8 mouse cellular contexts compared by ENCODE assay signal in genomic region chr3:21553159-21553758, GRCm38 (mm10).
DNase-seq lines count a peak whose midpoint lies in the region; ATAC-seq and TF ChIP-seq lines count a peak whose summit lies in the region.

No protein-coding gene starts in this region.

- H3K4me3 ChIP-seq in embryonic facial prominence, embryonic 11.5 days (ENCODE audit: low read depth, low read length), result no peak overlapping the region
- no peak overlapping the region for H3K4me3 ChIP-seq in embryonic facial prominence, embryonic 10.5 days
- H3K4me3 ChIP-seq in hindbrain, embryonic 16.5 days (ENCODE audit: low read length), result no peak overlapping the region
- H3K4me3 ChIP-seq in heart, embryonic 10.5 days, result no peak overlapping the region

- no peaks in the 10 kb centered on the region for H3K4me1 ChIP-seq in embryonic facial prominence, embryonic 11.5 days (ENCODE audit: control insufficient read depth, insufficient read depth, low read length)
- peaks cover 15% of the 10 kb centered on the region for H3K4me1 ChIP-seq in embryonic facial prominence, embryonic 10.5 days
- H3K4me1 ChIP-seq in hindbrain, embryonic 16.5 days (ENCODE audit: control insufficient read depth, insufficient read depth, low read depth, low read length), result peaks cover 12% of the 10 kb centered on the region
- H3K4me1 ChIP-seq in heart, embryonic 10.5 days, result peaks cover 16% of the 10 kb centered on the region; the same call in 1 of the 2 replicates

- H3K36me3 ChIP-seq in embryonic facial prominence, embryonic 11.5 days (replicated peaks; ENCODE audit: control insufficient read depth, insufficient read depth, low read depth, low read length), result no peaks in the 10 kb centered on the region
- no peaks in the 10 kb centered on the region for H3K36me3 ChIP-seq in embryonic facial prominence, embryonic 10.5 days (replicated peaks)
- no peaks in the 10 kb centered on the region for H3K36me3 ChIP-seq in hindbrain, embryonic 16.5 days (ENCODE audit: control insufficient read depth, insufficient read depth, low read length)
- H3K36me3 ChIP-seq in heart, embryonic 10.5 days, result no peaks in the 10 kb centered on the region

- WGBS in embryonic facial prominence, embryonic 11.5 days, result 56% methylated on average over 3 of the region's 3 CpGs
- 71% methylated on average over 3 of the region's 3 CpGs for WGBS in embryonic facial prominence, embryonic 10.5 days
- WGBS in hindbrain, embryonic 16.5 days, result 22% methylated on average over 3 of the region's 3 CpGs
- 60% methylated on average over 3 of the region's 3 CpGs for WGBS in heart, embryonic 10.5 days

- H3K9me3 ChIP-seq in embryonic facial prominence, embryonic 11.5 days (replicated peaks; ENCODE audit: control insufficient read depth, low read length), result no peaks in the 10 kb centered on the region
- H3K9me3 ChIP-seq in embryonic facial prominence, embryonic 10.5 days, result no peaks in the 10 kb centered on the region
- H3K9me3 ChIP-seq in hindbrain, embryonic 16.5 days (ENCODE audit: control insufficient read depth, low read length), result no peaks in the 10 kb centered on the region
- H3K9me3 ChIP-seq in heart, embryonic 10.5 days, result no peaks in the 10 kb centered on the region

- no peak overlapping the region for H3K9ac ChIP-seq in embryonic facial prominence, embryonic 11.5 days (replicated peaks; ENCODE audit: low read length)
- no peak overlapping the region for H3K9ac ChIP-seq in hindbrain, embryonic 16.5 days (ENCODE audit: low read depth, low read length)

- POLR2A ChIA-PET in Patski (lab: Charles Lee), result no interaction called here

- CTCF ChIA-PET in Patski (lab: Charles Lee), result interaction anchor here (1.4 to 2.0 kb wide), 2 partner anchors 10 to 12 kb away, joined by 4 read pairs; no protein-coding TSS in a partner anchor

- H3K27me3 ChIP-seq in embryonic facial prominence, embryonic 11.5 days (ENCODE audit: control insufficient read depth, insufficient read depth, low read length), result no peaks in the 10 kb centered on the region
- no peaks in the 10 kb centered on the region for H3K27me3 ChIP-seq in embryonic facial prominence, embryonic 10.5 days (replicated peaks; ENCODE audit: low read depth, poor library complexity, severe bottlenecking)
- no peaks in the 10 kb centered on the region for H3K27me3 ChIP-seq in Patski
- no peaks in the 10 kb centered on the region for H3K27me3 ChIP-seq in hindbrain, embryonic 16.5 days (replicated peaks; ENCODE audit: control insufficient read depth, insufficient read depth, low read length)
- no peaks in the 10 kb centered on the region for H3K27me3 ChIP-seq in heart, embryonic 10.5 days (ENCODE audit: insufficient read depth, poor library complexity, severe bottlenecking)

- TF ChIP-seq CTCF in Patski (IDR thresholded peaks at IDR 0.05), result no peak

- no peak overlapping the region for H3K4me2 ChIP-seq in embryonic facial prominence, embryonic 11.5 days (ENCODE audit: low read depth, low read length)
- no peak overlapping the region for H3K4me2 ChIP-seq in hindbrain, embryonic 16.5 days (ENCODE audit: low read length)

- in situ Hi-C loops in Patski (cut with MboI; ENCODE audit: low pct_unique_long_range_greater_than_20kb), result no loop called here

- no peak for ATAC-seq in embryonic facial prominence, embryonic 11.5 days (replicated peaks; ENCODE audit: insufficient number of reproducible peaks, low FRiP score, low TSS enrichment, low read depth)
- ATAC-seq in Patski, result no peak
- peak; percentile 79 for ATAC-seq in hindbrain, embryonic 16.5 days

- peak; percentile 67 for DNase-seq in embryonic facial prominence, embryonic 11.5 days (ENCODE audit: low spot score)
- DNase-seq in embryonic facial prominence, embryonic 10.5 days (ENCODE audit: low spot score), result no peak
- DNase-seq in Patski (ENCODE audit: low read depth, low spot score), result peak; percentile 43
- peak; percentile 36 for DNase-seq in lung, postnatal 25 days (ENCODE audit: low spot score)
- no peak for DNase-seq in adrenal gland, postnatal 14 days
- DNase-seq in cerebellum, postnatal 14 days, result no peak
- no peak for DNase-seq in heart, embryonic 10.5 days (ENCODE audit: low spot score)

- H3K27ac ChIP-seq in embryonic facial prominence, embryonic 11.5 days (replicated peaks; ENCODE audit: low read depth, low read length), result no peak overlapping the region
- no peak overlapping the region for H3K27ac ChIP-seq in embryonic facial prominence, embryonic 10.5 days (replicated peaks)
- H3K27ac ChIP-seq in hindbrain, embryonic 16.5 days (ENCODE audit: low read depth, low read length), result peak overlapping the region; percentile 69
- H3K27ac ChIP-seq in heart, embryonic 10.5 days, result no peak overlapping the region

Comparison
In these comparisons a context has a peak if more than half of its experiments do, and no peak if none do; other contexts are left out.
1. DNase-seq: peak in embryonic facial prominence, embryonic 11.5 days (single experiment), Patski (single experiment) and lung, postnatal 25 days (single experiment); none in embryonic facial prominence, embryonic 10.5 days (single experiment), adrenal gland, postnatal 14 days (single experiment), cerebellum, postnatal 14 days (0 of 2) and heart, embryonic 10.5 days (single experiment).